Mouse (Mus musculus): ENCODE measurements around the gene Sidt1.

Sidt1 gene

GRCm38 (mm10) chr16:44332861-44333284, at the start of gene Sidt1:
Gene Sidt1, minus strand, starts transcription at chr16:44333196.
- peak; percentile 57 for DNase-seq

GRCm38 (mm10) chr16:44381578-44381977, 48.6 kb upstream of the Sidt1 start:
- no peak for DNase-seq

- no peak for DNase-seq
These were observed 47.0 kb upstream of the Sidt1 start for GRCm38 (mm10) chr16:44380006-44380405.

GRCm38 (mm10) chr16:44375459-44375858, 42.5 kb upstream of the Sidt1 start:
- DNase-seq, result no peak

- no peak for DNase-seq
These were observed 32.5 kb upstream of the Sidt1 start for GRCm38 (mm10) chr16:44365522-44365921.

GRCm38 (mm10) chr16:44361921-44362890, 29.2 kb upstream of the Sidt1 start:
- peak; percentile 46 for DNase-seq

GRCm38 (mm10) chr16:44357571-44358268, 24.7 kb upstream of the Sidt1 start:
- peak; percentile 77 for DNase-seq

GRCm38 (mm10) chr16:44356291-44356690, 23.3 kb upstream of the Sidt1 start:
- no peak for DNase-seq

- no peak for DNase-seq
These were observed 16.9 kb upstream of the Sidt1 start for GRCm38 (mm10) chr16:44349801-44350397.

GRCm38 (mm10) chr16:44347071-44347901, 14.3 kb upstream of the Sidt1 start, which contains the start of gene Spice1:
Gene Spice1, plus strand, starts transcription at chr16:44347121.
- DNase-seq, result peak; percentile 98

- DNase-seq, result no peak
These were observed 4.5 kb upstream of the Sidt1 start for GRCm38 (mm10) chr16:44337541-44337940.

- DNase-seq, result peak; percentile 70
These were observed 768 bp downstream of the Sidt1 start for GRCm38 (mm10) chr16:44331995-44332860.

- DNase-seq, result no peak
These were observed 1.4 kb downstream of the Sidt1 start for GRCm38 (mm10) chr16:44331671-44331994.

- no peak for DNase-seq
These were observed 1.8 kb downstream of the Sidt1 start for GRCm38 (mm10) chr16:44331154-44331553.

- DNase-seq, result peak; percentile 34
These were observed 2.3 kb downstream of the Sidt1 start for GRCm38 (mm10) chr16:44330657-44331056.

- DNase-seq, result no peak
These were observed 4.4 kb downstream of the Sidt1 start for GRCm38 (mm10) chr16:44328644-44329043.

- DNase-seq, result no peak
These were observed 12.8 kb downstream of the Sidt1 start for GRCm38 (mm10) chr16:44320232-44320631.

- DNase-seq, result no peak
These were observed 16.6 kb downstream of the Sidt1 start for GRCm38 (mm10) chr16:44316350-44316749.

GRCm38 (mm10) chr16:44313422-44313821, 19.6 kb downstream of the Sidt1 start:
- DNase-seq, result no peak

- no peak for DNase-seq
These were observed 27.4 kb downstream of the Sidt1 start for GRCm38 (mm10) chr16:44305606-44306005.

- no peak for DNase-seq
These were observed 29.2 kb downstream of the Sidt1 start for GRCm38 (mm10) chr16:44303822-44304221.

All from thymus, postnatal 4 days (tissue).